Mouse (Mus musculus): ENCODE measurements at regions not wholly inside any gene's neighbourhood (a gene's known extent, or its start where the extent isn't known, plus 50 kb on each side); places are given as distances from the start of the nearest gene placed in this dataset.

- DNase-seq: no peak
Measured at GRCm38 (mm10) chr10:98044579-98044978, 318.0 kb upstream of the C030005K15Rik start.

- DNase-seq: no peak
Measured at GRCm38 (mm10) chr10:98073432-98073831, 346.9 kb upstream of the C030005K15Rik start.

- no peak for DNase-seq
Measured at GRCm38 (mm10) chr10:98084881-98085280, 358.3 kb upstream of the C030005K15Rik start.

- no peak for DNase-seq
Measured at GRCm38 (mm10) chr10:98116296-98116695, 389.7 kb upstream of the C030005K15Rik start.

- DNase-seq: no peak
Measured at GRCm38 (mm10) chr10:98125713-98126112, 399.2 kb upstream of the C030005K15Rik start.

- DNase-seq: no peak
Measured at GRCm38 (mm10) chr10:98135026-98135425, 408.5 kb upstream of the C030005K15Rik start.

- DNase-seq: no peak
Measured at GRCm38 (mm10) chr10:98145773-98146172, 419.2 kb upstream of the C030005K15Rik start.

GRCm38 (mm10) chr10:98146998-98147863 is 420.7 kb upstream of the C030005K15Rik start:
- DNase-seq: no peak

- peak; percentile 5 for DNase-seq
Measured at GRCm38 (mm10) chr10:98155982-98156381, 429.4 kb upstream of the C030005K15Rik start.

GRCm38 (mm10) chr10:98185666-98186065 is 459.1 kb upstream of the C030005K15Rik start:
- DNase-seq: no peak

GRCm38 (mm10) chr10:98196852-98197251 is 470.3 kb upstream of the C030005K15Rik start:
- DNase-seq: no peak

- DNase-seq: no peak
Measured at GRCm38 (mm10) chr10:98210246-98210645, 483.7 kb upstream of the C030005K15Rik start.

GRCm38 (mm10) chr10:98212876-98213587 is 486.5 kb upstream of the C030005K15Rik start:
- DNase-seq: no peak

- DNase-seq: no peak
Measured at GRCm38 (mm10) chr10:98231017-98231416, 504.5 kb upstream of the C030005K15Rik start.

- DNase-seq: no peak
Measured at GRCm38 (mm10) chr10:98231705-98232235, 505.2 kb upstream of the C030005K15Rik start.

GRCm38 (mm10) chr10:98248311-98248710 is 521.8 kb upstream of the C030005K15Rik start:
- DNase-seq: no peak

- DNase-seq: peak; percentile 14
Measured at GRCm38 (mm10) chr10:98257980-98258707, 531.6 kb upstream of the C030005K15Rik start.

- no peak for DNase-seq
Measured at GRCm38 (mm10) chr10:98259283-98259682, 532.7 kb upstream of the C030005K15Rik start.

GRCm38 (mm10) chr10:98268511-98268910 is 542.0 kb upstream of the C030005K15Rik start:
- DNase-seq: no peak

GRCm38 (mm10) chr10:98291617-98292016 is 565.1 kb upstream of the C030005K15Rik start:
- DNase-seq: no peak

GRCm38 (mm10) chr10:98292140-98292539 is 565.6 kb upstream of the C030005K15Rik start:
- DNase-seq: no peak

- DNase-seq: no peak
Measured at GRCm38 (mm10) chr10:98305667-98306066, 579.1 kb upstream of the C030005K15Rik start.

GRCm38 (mm10) chr10:98309667-98310066 is 583.1 kb upstream of the C030005K15Rik start:
- DNase-seq: no peak

All from lung, postnatal 14 days (tissue).